Comparison of ENCODE assay signal across 23 mouse cellular contexts in the genomic region with DNA sequence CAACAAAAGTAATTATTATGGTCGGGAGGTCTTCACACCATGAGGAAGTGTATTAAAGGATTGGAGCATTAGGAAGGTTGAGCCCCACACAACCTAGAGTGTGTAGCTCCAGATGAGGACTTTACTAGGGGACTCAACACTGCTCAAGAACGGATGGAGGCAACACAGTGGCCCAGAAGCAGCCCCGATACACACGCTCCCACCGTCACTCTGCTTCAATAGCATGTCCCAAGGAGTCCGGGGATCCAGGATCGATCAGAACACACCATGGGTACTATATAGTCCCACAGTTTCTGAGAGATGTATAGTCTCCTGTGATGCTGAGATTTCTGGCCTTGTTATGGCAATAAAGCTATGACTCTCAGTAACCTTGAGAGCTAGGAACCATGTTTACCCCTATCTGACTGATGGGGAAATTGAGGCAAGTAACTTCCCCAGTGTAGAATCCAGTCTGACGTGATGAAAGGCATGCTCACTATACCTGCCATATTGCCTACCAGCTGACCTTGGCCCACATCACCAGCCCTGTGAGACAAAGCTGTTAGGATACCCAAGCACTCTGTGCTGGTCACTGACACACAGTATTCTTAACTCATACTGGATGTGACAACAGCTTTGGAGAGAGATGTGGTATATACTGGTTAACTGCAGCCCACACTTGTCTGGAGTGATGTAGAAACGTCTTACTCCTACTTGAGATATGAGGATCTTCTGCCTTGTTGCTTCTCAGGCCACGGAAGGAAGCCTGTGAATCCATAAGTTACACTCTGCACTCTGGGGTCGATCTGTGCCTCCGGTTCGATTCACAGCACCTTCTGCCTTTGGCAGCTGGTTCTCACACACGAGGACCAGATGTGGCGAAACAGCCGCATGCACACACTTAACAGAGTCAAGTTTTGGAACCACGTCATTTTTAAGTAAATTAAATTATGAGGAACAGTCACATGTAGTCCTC. TPM values are rescaled to one million over a fixed set of nuclear protein-coding genes. Genes with fewer than 3 reads are reported as not detected.
DNase-seq lines count a peak whose midpoint lies in the region; ATAC-seq and TF ChIP-seq lines count a peak whose summit lies in the region.
"Had no signal": no experiment of that assay in that cellular context is flagged by ENCODE, and none has a peak within 500 bp of the region (broad histone marks: within the 10 kb centered on the region; RNA-seq: fewer than 3 reads in every experiment).

No protein-coding gene starts in this region.

- no peaks in the 10 kb centered on the region for H3K9me3 ChIP-seq in liver, embryonic 13.5 days (replicated peaks)
- H3K9me3 ChIP-seq: midbrain, embryonic 12.5 days had no signal

- intact Hi-C loops in heart, postnatal 10 days (cut with DNase I), result no loop called here

- no peak overlapping the region for H3K4me2 ChIP-seq in liver, embryonic 13.5 days
- H3K4me2 ChIP-seq: hindbrain, embryonic 14.5 days; midbrain, embryonic 12.5 days had no signal

- H3K4me1 ChIP-seq in liver, adult 2 months (ENCODE audit: control insufficient read depth, insufficient read depth, low read length), result peaks cover 28% of the 10 kb centered on the region
- peaks cover 41% of the 10 kb centered on the region for H3K4me1 ChIP-seq in brown adipose tissue, adult 24 weeks (ENCODE audit: control insufficient read depth, insufficient read depth, insufficient read length, low read length)
- H3K4me1 ChIP-seq in liver, embryonic 13.5 days (replicated peaks), result peaks cover 39% of the 10 kb centered on the region
- H3K4me1 ChIP-seq: midbrain, embryonic 12.5 days had no signal

- no peaks in the 10 kb centered on the region for H3K36me3 ChIP-seq in liver, adult 2 months (ENCODE audit: control insufficient read depth, insufficient read depth, low read length)
- no peaks in the 10 kb centered on the region for H3K36me3 ChIP-seq in liver, embryonic 13.5 days

- H3K4me3 ChIP-seq in liver, adult 2 months (ENCODE audit: insufficient read depth, low read depth, low read length), result no peak overlapping the region
- no peak overlapping the region for H3K4me3 ChIP-seq in brown adipose tissue, adult 24 weeks (ENCODE audit: insufficient read depth, low read depth, low read length)
- no peak overlapping the region for H3K4me3 ChIP-seq in liver, embryonic 13.5 days (replicated peaks)
- H3K4me3 ChIP-seq: midbrain, embryonic 12.5 days; myocyte had no signal

- TF ChIP-seq POLR2A in liver, adult 2 months (IDR thresholded peaks at IDR 0.05; ENCODE audit: extremely low read depth, insufficient read depth, low read length), result no peak

- no peak for TF ChIP-seq CTCF in liver, adult 2 months (IDR thresholded peaks at IDR 0.05; ENCODE audit: low read depth, low read length)

- peak; percentile 87 for DNase-seq in heart, adult 11 months
- no peak for DNase-seq in heart, postnatal 10 days
- DNase-seq in liver, adult 2 months (ENCODE audit: extremely low read depth, low read depth, low spot score), result no peak
- DNase-seq in liver, result no peak
- no peak for DNase-seq in liver, embryonic 13.5 days
- no peak for DNase-seq in ovary, postnatal 10 days (ENCODE audit: low spot score)
- no peak for DNase-seq in embryo, embryonic 11 days
- DNase-seq: cerebellum, postnatal 14 days; gastrocnemius, postnatal 25 days; kidney, adult 18-20 months; kidney, postnatal 36 days; lung, postnatal 10 days; right cerebral cortex, adult 18-20 months had no signal

- no peaks in the 10 kb centered on the region for H3K27me3 ChIP-seq in liver, adult 2 months (ENCODE audit: control insufficient read depth, insufficient read depth, low read length)
- H3K27me3 ChIP-seq in liver, embryonic 13.5 days, result no peaks in the 10 kb centered on the region
- H3K27me3 ChIP-seq: midbrain, embryonic 12.5 days; Patski had no signal

- peak overlapping the region; percentile 90 for H3K27ac ChIP-seq in liver, adult 2 months (replicated peaks; ENCODE audit: insufficient read depth, low read depth, low read length)
- peak overlapping the region; percentile 98 for H3K27ac ChIP-seq in brown adipose tissue, adult 24 weeks (replicated peaks; ENCODE audit: low read depth, low read length)
- H3K27ac ChIP-seq in liver, embryonic 13.5 days, result peak overlapping the region; percentile 79
- H3K27ac ChIP-seq: hindbrain, embryonic 14.5 days; midbrain, embryonic 12.5 days had no signal

- WGBS in liver, adult 2 months, result 89% methylated on average over 17 of the region's 17 CpGs
- WGBS in liver, embryonic 13.5 days (ENCODE audit: insufficient replicate concordance), result 77% methylated on average over 17 of the region's 17 CpGs

- no peaks in the 10 kb centered on the region for H3K79me2 ChIP-seq in liver, adult 2 months (ENCODE audit: control insufficient read depth, insufficient read depth, low read length)

- H3K9ac ChIP-seq in liver, adult 2 months (ENCODE audit: low read depth, low read length), result no peak overlapping the region
- no peak overlapping the region for H3K9ac ChIP-seq in liver, embryonic 13.5 days
- H3K9ac ChIP-seq: hindbrain, embryonic 14.5 days; midbrain, embryonic 12.5 days had no signal

- no peak for ATAC-seq in liver, embryonic 13.5 days (ENCODE audit: low read depth)
- ATAC-seq: Patski had no signal

RNA-seq across cellular contexts. Expression of a gene that starts 5.2 kb away (rescaled TPM):
- 10 to 100 TPM; 33.9 to 38.5 TPM for total RNA-seq in heart, postnatal 10 days (2021)
- total RNA-seq in liver, adult 2 months (2014; rRNA removed), result 5.6 and 7.0 TPM in 2 replicates
- 6.6 and 7.0 TPM in 2 replicates for polyA plus RNA-seq in liver, adult 2 months (2012; rRNA removed)
- polyA plus RNA-seq in brown adipose tissue, adult 24 weeks (2012; ENCODE audit: insufficient read depth, insufficient read length, missing spikeins), result 10.3 and 10.9 TPM in 2 replicates
- 27.6 and 32.4 TPM in 2 replicates for polyA plus RNA-seq in liver, embryonic 13.5 days (2015; fragmentation: Nextera tagmentation; extraction: Ambion mirVana)

RNA-seq across cellular contexts. Expression of a gene that starts 16.4 kb away (rescaled TPM):
- 10 to 100 TPM; 41.6 to 75.0 TPM for total RNA-seq in heart, postnatal 10 days (2021)
- total RNA-seq in liver, adult 2 months (2014; rRNA removed), result 125 and 199 TPM in 2 replicates
- 210 and 244 TPM in 2 replicates for polyA plus RNA-seq in liver, adult 2 months (2012; rRNA removed)
- polyA plus RNA-seq in brown adipose tissue, adult 24 weeks (2012; ENCODE audit: insufficient read depth, insufficient read length, missing spikeins), result 39.6 and 45.2 TPM in 2 replicates
- polyA plus RNA-seq in liver, embryonic 13.5 days (2015; fragmentation: Nextera tagmentation; extraction: Ambion mirVana), result 3.1 and 4.1 TPM in 2 replicates

RNA-seq across cellular contexts. Expression of a gene that starts 39.7 kb away (rescaled TPM):
- total RNA-seq in heart, postnatal 10 days (2021), result 1 to 10 TPM; 5.0 to 6.5 TPM
- 3.1 and 3.6 TPM in 2 replicates for total RNA-seq in liver, adult 2 months (2014; rRNA removed)
- 1.3 and 2.2 TPM in 2 replicates for polyA plus RNA-seq in liver, adult 2 months (2012; rRNA removed)
- 3.6 and 4.2 TPM in 2 replicates for polyA plus RNA-seq in brown adipose tissue, adult 24 weeks (2012; ENCODE audit: insufficient read depth, insufficient read length, missing spikeins)
- polyA plus RNA-seq in liver, embryonic 13.5 days (2015; fragmentation: Nextera tagmentation; extraction: Ambion mirVana), result 5.6 and 5.9 TPM in 2 replicates

RNA-seq across cellular contexts. Expression of a gene that starts 50.0 kb away (rescaled TPM):
- total RNA-seq in heart, postnatal 10 days (2021), result not detected
- total RNA-seq in liver, adult 2 months (2014; rRNA removed), result not detected in 2 replicates
- polyA plus RNA-seq in liver, adult 2 months (2012; rRNA removed), result not detected in 2 replicates
- not detected in 2 replicates for polyA plus RNA-seq in brown adipose tissue, adult 24 weeks (2012; ENCODE audit: insufficient read depth, insufficient read length, missing spikeins)
- polyA plus RNA-seq in liver, embryonic 13.5 days (2015; fragmentation: Nextera tagmentation; extraction: Ambion mirVana), result not detected in 2 replicates
- total RNA-seq: adrenal gland, postnatal 4 days; gastrocnemius, postnatal 25 days; layer of hippocampus, postnatal 25 days; left cerebral cortex, postnatal 25 days had no signal
- polyA plus RNA-seq: hindbrain, embryonic 14.5 days; midbrain, embryonic 12.5 days; Patski; spleen, adult 2 months; urinary bladder, adult 2 months had no signal
